Mouse (Mus musculus) brain, adult 2 months (tissue): ENCODE results near the gene Elmod2.

ENCODE experiments used
- DNase-seq: peaks from one replicate; pipeline ENCODE4 v3.0.0; 2011; ENCODE audit warnings: low read depth, low spot score

Elmod2 gene

DNA sequence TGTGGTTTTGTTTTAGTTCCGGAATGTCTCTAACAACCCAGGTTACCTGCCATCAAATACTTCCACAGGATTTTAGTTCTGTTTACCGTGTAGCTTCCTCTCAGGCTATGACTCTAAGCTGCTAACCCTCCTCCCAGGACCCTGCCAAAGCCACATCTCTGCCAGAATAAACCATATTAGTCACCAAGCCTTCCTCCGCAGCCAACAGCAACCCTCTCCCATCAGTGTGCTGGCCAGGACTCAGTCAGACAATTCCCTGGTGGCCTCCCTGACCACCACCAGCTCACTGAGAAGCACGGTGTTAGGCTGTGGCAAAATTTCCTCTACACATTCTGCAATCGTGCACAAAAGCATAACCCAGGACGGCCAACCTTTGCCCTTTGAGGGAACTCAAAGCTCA lies 53.9 kb downstream of the Elmod2 start:
- DNase-seq, result no peak

- no peak for DNase-seq
These were observed 57.8 kb downstream of the Elmod2 start for GRCm38 (mm10) chr8:83274470-83274869.

- DNase-seq, result no peak
These were observed 59.8 kb downstream of the Elmod2 start for GRCm38 (mm10) chr8:83272464-83272863.

DNA sequence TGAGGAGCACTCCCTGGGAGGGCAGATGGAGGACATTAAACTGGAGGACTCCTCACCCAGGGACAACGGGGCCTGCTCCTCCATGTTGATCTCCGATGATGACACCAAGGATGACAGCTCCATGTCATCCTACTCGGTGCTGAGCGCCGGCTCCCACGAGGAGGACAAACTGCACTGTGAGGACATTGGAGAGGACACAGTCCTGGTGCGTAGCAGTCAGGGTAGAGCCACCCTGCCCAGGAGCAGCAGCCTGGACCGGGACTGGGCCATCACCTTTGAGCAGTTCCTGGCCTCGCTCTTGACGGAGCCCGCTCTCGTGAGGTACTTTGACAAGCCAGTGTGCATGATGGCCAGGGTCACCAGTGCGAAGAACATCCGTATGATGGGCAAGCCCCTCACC lies 61.1 kb downstream of the Elmod2 start:
- no peak for DNase-seq
